Mouse (Mus musculus) frontal cortex, postnatal 25 days (tissue): ENCODE data around the gene Zfp651.

Source experiments
- DNase-seq, 2 experiments: peaks; one replicate each; pipeline ENCODE4 v3.0.0; 2022; ENCODE audit warnings: low spot score in 2 of 2

Zfp651 gene

DNA sequence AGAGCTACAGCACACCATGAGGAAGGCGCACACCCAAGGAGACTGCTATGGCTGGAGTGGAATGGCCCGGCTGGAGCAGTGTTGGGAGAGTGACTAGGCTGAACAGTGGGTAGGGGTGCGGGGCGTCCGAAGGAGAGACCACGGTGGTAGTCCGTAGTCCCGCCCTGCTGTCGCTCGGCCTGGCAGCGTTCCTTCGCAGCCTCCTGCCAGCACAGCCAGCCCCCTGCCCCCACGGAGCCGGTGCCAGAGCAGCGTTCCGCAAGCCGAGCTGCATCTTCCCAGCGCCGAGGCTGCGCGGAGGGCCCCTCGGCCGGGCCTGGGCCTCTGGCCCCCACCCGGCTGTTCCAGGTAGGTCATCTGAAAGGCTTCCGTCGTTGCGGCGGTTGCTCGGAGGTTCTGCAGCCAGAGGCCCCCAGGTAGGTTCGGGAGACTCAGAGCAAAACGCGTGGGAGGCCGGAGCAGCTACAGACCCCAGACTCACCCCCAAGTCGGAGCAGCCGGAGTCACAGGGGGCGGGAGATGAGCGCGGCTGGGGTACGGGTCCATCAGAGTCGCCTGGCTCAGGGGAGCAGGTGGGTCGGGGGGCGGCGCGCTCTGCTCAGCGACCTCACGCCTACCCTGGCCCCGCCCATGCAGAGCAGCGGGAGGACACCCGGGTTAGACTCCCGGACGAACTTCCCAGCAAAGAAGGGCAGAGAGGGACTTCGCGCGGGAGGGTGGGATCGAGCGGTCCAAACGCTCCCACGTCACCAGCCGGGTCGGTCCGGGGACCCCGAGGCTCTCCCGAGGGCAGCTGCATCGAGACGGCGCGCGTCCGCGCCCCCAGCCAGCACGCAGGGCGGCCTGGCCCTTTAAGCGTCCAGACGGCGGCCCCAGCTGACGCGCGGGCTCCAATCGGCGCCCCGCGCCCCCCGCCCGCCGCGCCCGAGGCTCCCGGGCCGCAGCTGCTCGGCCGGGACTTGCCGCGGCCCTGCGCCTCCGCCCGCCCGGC, at the start of gene Zfp651:
TSS of gene Zfp651 (plus strand) at position 240 of the 991 bp plus-strand sequence.
- peak in 1 of 2 experiments; percentile 64 for DNase-seq

DNA sequence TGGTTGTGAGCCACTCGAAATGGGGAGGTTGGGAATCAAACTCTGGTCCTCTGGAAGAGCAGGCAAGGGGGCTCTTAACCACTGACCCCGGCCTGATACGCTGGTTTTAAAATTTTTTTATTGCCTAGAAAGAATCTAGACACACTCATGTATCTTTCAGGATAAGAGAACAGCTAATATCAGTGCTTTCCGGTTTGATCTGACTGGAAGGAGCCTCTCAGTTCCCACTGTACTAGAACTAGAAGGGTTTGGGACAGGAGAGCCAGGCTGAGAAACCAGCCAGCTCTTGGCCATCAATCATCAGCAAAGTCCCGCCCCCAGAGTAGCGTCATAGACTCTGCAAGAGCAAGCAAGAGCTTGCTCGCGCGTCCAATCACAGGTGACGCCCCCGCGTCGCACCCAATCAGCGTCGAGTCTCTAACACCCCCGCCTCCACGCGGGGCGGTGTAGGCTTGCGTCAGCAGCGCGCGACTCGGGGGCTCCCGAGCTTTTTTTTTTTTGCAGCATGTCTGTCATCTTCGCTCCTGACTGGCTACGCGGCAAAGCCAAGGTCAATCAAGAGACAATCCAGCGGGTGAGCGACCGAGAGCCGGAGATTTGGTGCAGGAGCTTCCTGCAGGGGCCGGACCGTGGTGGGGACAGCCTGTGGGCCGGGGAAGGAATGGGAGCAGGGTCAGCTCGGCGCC, 49.1 kb upstream of the Zfp651 start, which contains the start of gene Ss18l2:
TSS of gene Ss18l2 (plus strand) at position 432 of the 686 bp plus-strand sequence.
- DNase-seq: peak; percentile 93 to 95

DNA sequence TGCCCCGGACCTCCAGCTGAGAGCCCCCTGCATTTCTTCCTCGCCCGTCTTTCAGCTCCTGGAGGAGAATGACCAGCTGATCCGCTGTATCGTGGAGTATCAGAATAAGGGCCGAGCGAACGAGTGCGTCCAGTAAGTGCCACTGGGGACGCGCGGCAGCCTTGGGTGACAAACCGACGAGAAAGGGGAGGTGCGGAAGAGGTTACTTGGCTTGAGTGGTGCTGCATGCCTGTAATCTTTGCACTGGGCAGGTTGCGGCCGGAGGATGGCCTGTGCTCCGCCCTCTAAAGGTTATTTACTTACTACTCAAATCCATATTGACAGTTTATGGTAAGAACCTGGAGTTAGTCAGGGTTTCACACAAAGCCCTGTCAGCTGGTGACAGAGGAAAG, 48.5 kb upstream of the Zfp651 start:
- DNase-seq: peak in 1 of 2 experiments; percentile 33

GRCm38 (mm10) chr9:121717048-121717447, 42.1 kb upstream of the Zfp651 start:
- no peak for DNase-seq

GRCm38 (mm10) chr9:121718070-121718705, 40.9 kb upstream of the Zfp651 start:
- DNase-seq: no peak

DNA sequence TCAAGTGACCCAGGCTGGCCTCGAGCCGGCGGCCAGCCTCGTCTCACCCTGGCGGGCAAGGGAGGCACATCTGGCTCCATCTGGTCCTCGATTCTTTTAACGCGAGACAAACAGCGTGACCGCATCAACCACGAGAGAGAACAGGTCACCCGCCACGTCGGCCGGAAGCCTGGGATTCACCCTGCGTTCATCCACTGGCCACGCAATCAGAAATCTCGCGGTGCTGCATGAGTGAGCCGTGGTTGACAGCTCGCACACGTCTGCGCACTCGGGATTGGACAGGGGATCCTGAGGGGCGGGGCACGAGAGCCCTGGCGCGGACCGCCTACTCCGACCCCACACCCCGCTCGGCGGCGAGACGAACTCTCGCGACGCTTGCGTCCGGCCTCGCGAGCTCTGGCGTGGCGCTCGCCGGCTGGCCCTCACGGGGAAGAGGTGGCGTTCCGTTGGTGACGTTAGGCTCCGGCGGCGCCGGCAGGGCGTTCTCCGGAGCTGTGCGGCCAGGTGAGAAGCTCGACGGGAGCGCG, 40.3 kb upstream of the Zfp651 start, which contains the start of gene Nktr:
TSS of gene Nktr (plus strand) at position 378 of the 527 bp plus-strand sequence.
- DNase-seq: peak; percentile 86 to 95

- DNase-seq: no peak
Observed at GRCm38 (mm10) chr9:121719347-121720331, 39.5 kb upstream of the Zfp651 start.

DNA sequence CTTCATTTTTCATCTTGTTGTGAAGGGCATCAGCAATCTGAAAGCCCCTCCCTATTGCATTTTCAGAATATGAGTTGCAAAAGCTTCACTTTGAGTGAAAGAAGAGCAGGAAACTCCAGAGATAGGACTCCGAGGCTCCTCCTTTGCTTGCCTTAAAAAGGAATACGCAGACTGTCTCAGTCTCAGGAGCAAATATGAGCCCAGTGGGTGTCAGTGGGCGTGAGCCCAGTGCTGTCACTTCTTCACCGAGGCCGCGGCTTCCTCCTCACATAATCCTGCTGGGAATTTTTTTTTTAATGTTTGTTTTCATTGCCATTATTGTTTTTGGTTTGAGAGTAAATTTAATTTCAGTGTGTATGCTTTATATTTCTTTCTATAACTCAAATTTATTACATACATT, 18.6 kb upstream of the Zfp651 start:
- no peak for DNase-seq

DNA sequence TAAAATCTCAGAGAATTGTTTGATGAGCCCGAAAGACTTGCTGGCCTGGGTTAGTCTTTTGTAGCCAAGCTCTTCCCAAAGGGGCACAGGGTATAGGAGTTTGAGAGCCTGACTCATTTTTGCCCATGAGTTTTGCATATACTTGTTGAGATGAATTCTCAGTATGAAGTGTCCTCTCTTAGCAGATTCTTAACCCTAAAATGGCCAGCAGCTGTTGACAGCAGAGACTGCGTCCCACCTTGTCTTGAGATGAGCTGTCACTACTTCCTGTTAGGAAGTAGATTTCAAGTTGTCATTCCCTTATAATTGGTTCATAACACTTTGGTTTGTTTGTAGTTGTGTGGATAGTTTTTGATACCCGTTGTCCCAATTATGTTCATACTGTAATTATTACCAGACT, 18.0 kb upstream of the Zfp651 start:
- no peak for DNase-seq

- no peak for DNase-seq
Observed at GRCm38 (mm10) chr9:121744051-121744450, 15.1 kb upstream of the Zfp651 start.

- DNase-seq: no peak
Observed at GRCm38 (mm10) chr9:121752774-121753173, 6.4 kb upstream of the Zfp651 start.

DNA sequence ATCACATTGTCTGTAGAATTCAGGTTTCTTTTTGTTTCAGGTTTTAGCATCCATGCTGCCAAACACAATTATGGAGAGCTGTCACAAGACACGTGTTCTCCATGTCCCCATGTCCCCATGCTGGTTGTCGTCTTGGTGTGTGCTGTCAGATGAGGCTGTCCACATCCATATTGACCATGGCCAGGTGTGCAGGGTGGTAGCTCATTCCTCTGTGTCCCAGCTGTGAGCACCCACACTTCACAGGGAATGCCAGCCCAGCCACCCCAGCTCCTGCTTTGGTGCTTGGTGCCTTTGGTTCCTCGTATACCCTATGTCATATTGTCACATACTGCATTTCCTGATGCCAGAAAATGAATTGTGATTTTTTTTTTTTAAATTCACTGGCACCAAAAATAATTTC, 4.5 kb upstream of the Zfp651 start:
- DNase-seq: no peak

GRCm38 (mm10) chr9:121756785-121757184, 2.3 kb upstream of the Zfp651 start:
- no peak for DNase-seq

DNA sequence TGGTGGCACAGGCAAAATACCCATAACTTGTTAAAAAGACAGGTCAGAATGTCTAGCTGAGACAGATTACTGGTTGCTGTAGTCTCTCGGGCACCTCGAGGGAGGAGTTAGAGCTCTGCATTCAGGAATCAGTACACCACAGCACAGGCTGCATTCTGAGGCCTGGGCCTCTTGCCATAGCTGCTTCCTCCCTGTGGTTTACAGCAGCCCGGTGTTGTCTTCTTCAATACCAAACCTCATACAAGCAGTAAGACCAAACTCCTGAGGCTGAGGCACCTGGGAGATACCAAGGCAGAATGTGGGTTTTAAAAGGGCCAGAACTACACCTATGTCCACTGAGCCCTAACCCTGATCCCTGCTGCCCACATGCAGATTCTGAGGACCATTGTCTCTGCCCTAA, 1.7 kb upstream of the Zfp651 start:
- no peak for DNase-seq

- no peak for DNase-seq
Observed at GRCm38 (mm10) chr9:121757835-121758814, 1.0 kb upstream of the Zfp651 start.

- peak in 1 of 2 experiments; percentile 43 for DNase-seq
Observed at GRCm38 (mm10) chr9:121760271-121761090, 1.4 kb downstream of the Zfp651 start.

GRCm38 (mm10) chr9:121761091-121761665, 2.0 kb downstream of the Zfp651 start:
- DNase-seq: no peak

DNA sequence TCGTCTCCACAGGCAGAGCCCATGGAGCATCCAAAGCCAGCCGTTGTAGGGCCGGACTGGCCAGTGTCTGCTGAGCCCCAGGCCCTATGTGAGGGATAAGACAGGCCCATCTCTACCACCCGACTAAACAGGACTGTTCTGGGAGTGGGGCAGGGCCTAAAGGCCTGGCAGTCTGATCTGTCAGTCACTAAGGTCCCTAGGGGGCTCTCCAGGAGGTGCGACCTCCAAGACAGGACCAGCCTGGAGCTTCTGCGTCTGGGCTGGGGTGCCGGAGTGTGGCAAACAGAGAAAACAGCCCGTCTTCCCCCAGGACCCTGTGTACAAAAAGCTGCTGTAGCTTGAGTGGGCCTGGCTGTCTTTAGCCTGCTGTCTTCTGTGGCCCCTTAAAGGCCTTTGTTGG, 2.7 kb downstream of the Zfp651 start:
- no peak for DNase-seq
